Mouse (Mus musculus) heart, embryonic 15.5 days (tissue): Measurements from ENCODE around the gene Abcc12. TPM values are rescaled to one million over a fixed set of nuclear protein-coding genes. Genes with fewer than 3 reads are reported as not detected.

ENCODE experiments used
- ATAC-seq: fragments of 200-750 bp; cut with Nextera tagmentation; replicated peaks from 2 replicates; pipeline ENCODE4 v1.8.0; 2017; ENCODE audit warnings: low read depth, moderate TSS enrichment; ENCODE audit not compliant: insufficient number of reproducible peaks, insufficient read depth, low FRiP score
- H3K27ac ChIP-seq: fragments of 300-500 bp; sonication (generic); 2 replicates; pipeline ENCODE4 v1.5.1; 2015; ENCODE audit warnings: mild to moderate bottlenecking, inconsistent platforms
- H3K27me3 ChIP-seq: fragments of 300-500 bp; sonication (generic); 2 replicates; pipeline ENCODE4 v1.6.1; 2015; ENCODE audit warnings: inconsistent platforms
- H3K36me3 ChIP-seq: fragments of 300-500 bp; sonication (generic); 2 replicates; pipeline ENCODE4 v1.6.1; 2015; ENCODE audit warnings: mild to moderate bottlenecking, inconsistent platforms
- H3K4me1 ChIP-seq: fragments of 300-500 bp; sonication (generic); replicated peaks from 2 replicates; pipeline ENCODE4 v1.6.1; 2015; ENCODE audit warnings: inconsistent platforms
- H3K4me2 ChIP-seq: fragments of 300-500 bp; sonication (generic); 2 replicates; pipeline ENCODE4 v1.6.1; 2015; ENCODE audit warnings: inconsistent platforms, mild to moderate bottlenecking, moderate library complexity
- H3K4me3 ChIP-seq: fragments of 300-500 bp; sonication (generic); 2 replicates; pipeline ENCODE4 v1.5.1; 2015; ENCODE audit warnings: mild to moderate bottlenecking, inconsistent platforms
- H3K9ac ChIP-seq: fragments of 300-500 bp; sonication (generic); 2 replicates; pipeline ENCODE4 v1.6.1; 2015; ENCODE audit warnings: mild to moderate bottlenecking, inconsistent platforms
- H3K9me3 ChIP-seq: fragments of 300-500 bp; sonication (generic); replicated peaks from 2 replicates; pipeline ENCODE4 v1.6.1; 2016; ENCODE audit warnings: inconsistent platforms
- WGBS: fragments of 180-500 bp; shearing (Covaris S2); methylation state at CpG from one replicate; pipeline ENCODE4 v1.1.7; 2015; ENCODE audit warnings: mixed read lengths; 5-methylcytosine and 5-hydroxymethylcytosine counted together
- polyA plus RNA-seq: library from polyadenylated mRNA; unstranded; fragments of >200 nt; fragmentation: Nextera tagmentation; extraction: Ambion mirVana; gene quantifications from 2 replicates; pipeline ENCODE4 v1.2.1, GENCODE M21; 2015

The Abcc12 gene
- polyA plus RNA-seq: 0.04 TPM in 2 replicates

DNA sequence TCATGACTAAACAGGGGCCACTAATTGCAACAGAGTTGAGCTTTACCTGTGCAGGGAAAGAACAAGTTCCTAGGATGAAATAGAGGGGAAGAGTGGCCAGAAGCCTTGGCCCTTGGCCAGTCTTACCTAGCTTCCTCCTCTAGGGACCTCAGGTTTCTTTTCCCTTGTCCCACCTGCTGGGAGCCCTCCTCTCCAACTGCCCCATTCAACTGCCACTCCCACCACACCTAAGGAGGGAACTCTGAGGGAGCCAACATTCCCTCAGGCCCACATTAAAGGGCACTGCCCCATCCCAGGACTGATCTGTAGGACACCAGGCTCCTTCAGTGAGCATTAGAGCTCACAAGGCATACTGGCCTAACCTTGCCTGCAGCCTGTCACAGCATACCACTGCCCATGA lies at the start of gene Abcc12:
Abcc12 (minus strand) TSS at position 229 of the 400 bp plus-strand sequence.
- ATAC-seq: no peak
- no peak within 1 kb of the TSS for H3K27ac ChIP-seq
- no peaks in the 10 kb centered on the region for H3K27me3 ChIP-seq
- no peak within 1 kb of the TSS for H3K9ac ChIP-seq
- H3K9me3 ChIP-seq: no peaks in the 10 kb centered on the region
- no peak within 1 kb of the TSS for H3K4me2 ChIP-seq
- H3K36me3 ChIP-seq: no peaks in the 10 kb centered on the region
- H3K4me3 ChIP-seq: no peak within 1 kb of the TSS
- H3K4me1 ChIP-seq: peaks cover 7% of the 10 kb centered on the region

DNA sequence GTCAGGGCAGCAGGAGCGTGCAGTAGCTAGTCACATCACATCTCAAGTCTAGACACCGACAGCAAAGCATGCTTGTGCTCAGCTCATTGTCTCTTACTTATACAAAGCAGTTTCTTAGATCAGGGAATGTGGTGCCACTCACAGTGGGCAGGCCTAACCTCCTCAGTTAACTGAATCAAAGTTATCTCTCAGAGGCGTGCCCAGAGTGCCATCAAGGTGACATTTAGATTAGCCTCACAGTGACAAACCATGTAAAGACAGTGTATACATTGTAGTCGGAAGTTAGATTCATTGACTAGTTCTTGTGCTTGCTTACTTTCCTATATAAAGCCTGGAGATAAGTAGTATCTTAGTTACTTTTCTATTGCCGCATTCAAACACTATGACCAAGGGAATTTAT lies 49.7 kb upstream of the Abcc12 start:
- no peak overlapping the region for H3K27ac ChIP-seq
- peaks cover 11% of the 10 kb centered on the region; the same call in 1 of the 2 replicates for H3K36me3 ChIP-seq
- WGBS: 56% methylated on average over 5 of the region's 5 CpGs

DNA sequence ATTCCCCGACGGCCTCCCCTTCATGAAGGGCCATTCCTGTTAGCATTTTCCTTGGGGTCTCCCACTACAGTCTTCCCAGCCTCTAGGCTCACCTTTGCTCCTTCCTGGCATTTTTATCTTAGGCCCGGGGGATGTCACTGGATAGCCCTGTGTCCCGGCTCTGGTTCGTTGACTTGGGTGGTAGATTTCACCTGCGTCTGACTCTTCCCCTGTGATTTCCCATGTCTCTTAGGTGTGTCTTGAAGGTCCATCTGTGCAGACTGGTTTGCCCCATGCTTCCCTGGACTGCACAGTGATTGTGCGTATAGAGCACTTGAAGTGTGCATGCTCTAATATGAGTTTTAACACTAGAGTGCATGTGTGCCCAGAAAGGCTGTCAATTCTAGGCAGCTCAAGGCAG lies 44.4 kb upstream of the Abcc12 start:
- H3K9me3 ChIP-seq: no peaks in the 10 kb centered on the region
- H3K4me2 ChIP-seq: peak overlapping the region; percentile 82
- H3K27ac ChIP-seq: no peak overlapping the region
- peak overlapping the region; percentile 76 for H3K9ac ChIP-seq
- 32% methylated on average over 7 of the region's 7 CpGs for WGBS
- peaks cover 14% of the 10 kb centered on the region for H3K4me1 ChIP-seq
- peak overlapping the region; percentile 96 for H3K4me3 ChIP-seq
- H3K36me3 ChIP-seq: no peaks in the 10 kb centered on the region
- H3K27me3 ChIP-seq: no peaks in the 10 kb centered on the region
- ATAC-seq: no peak

More for the DNA sequence above, 49.7 kb upstream of the Abcc12 start:
- ATAC-seq: no peak
- Histone ChIP-seq H3K9me3 (no peaks in the 10 kb centered on the region), H3K4me1 (peaks cover 20% of the 10 kb centered on the region), H3K4me2 (no peak overlapping the region), H3K4me3 (no peak overlapping the region), H3K9ac (no peak overlapping the region), H3K27me3 (no peaks in the 10 kb centered on the region)

DNA sequence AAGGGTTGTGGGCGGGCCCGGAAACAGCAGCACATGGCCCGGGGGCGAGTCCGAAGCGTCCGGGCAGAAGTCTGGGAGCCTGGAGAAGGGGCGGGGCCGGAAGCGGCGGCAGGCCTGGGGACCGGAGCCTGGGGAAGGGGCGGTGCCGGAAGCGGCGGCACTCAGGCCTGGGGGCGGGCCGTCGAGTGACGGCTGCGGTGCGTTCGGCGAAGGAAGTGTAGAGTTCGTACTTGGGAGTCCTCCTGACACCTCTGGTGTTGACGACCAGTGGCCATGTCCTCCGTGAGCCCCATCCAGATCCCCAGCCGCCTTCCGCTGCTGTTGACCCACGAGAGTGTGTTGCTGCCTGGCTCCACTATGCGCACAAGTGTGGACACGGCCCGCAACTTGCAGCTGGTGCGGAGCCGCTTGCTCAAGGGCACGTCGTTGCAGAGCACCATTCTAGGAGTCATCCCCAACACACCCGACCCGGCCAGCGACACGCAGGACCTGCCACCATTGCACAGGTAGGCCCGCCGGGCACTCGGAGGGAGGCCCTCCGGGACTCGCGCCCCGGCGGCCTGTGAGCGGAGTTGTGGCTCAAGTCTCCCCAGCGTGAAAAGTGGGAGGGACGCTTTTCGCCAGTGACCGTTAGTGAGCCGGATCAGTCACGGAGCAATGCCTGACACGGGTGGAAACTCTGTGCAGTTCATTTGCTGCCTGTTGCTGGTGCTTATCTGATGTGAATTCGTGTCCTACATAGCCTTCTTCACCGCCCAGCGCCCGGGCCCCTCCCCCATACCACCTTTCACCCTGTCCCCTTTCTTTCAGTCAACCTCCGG lies 43.6 kb upstream of the Abcc12 start, which contains the start of gene Lonp2:
Lonp2 (plus strand) TSS at position 133 of the 821 bp plus-strand sequence.
- under 1% methylated on average over 62 of the region's 62 CpGs for WGBS
- Histone ChIP-seq H3K9ac (peak within 1 kb of the TSS; percentile 76), H3K4me3 (peak within 1 kb of the TSS; percentile 96), H3K4me1 (peaks cover 14% of the 10 kb centered on the region), H3K27me3 (no peaks in the 10 kb centered on the region), H3K27ac (peak within 1 kb of the TSS; percentile 89), H3K4me2 (peak within 1 kb of the TSS; percentile 82), H3K9me3 (no peaks in the 10 kb centered on the region), H3K36me3 (no peaks in the 10 kb centered on the region)
- ATAC-seq: peak; percentile 98

DNA sequence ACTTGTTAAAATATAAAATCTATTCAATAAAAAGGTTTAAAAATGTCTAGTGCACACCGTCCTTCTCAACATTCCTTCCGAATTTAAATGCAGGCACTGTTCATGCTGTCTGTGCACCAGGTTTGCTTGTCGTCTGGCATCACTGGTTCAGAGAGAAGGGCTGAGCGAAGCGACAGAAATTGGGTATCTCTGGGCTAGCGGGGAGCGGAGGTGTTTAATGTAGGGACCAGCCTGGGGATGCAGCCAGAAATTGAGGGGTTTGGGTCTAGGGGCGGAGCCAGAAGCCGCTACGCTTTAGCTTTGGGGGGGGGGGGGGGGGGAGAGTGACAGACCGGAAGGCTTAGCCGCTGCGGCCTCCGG lies 43.0 kb upstream of the Abcc12 start:
- no peaks in the 10 kb centered on the region for H3K36me3 ChIP-seq
- H3K27ac ChIP-seq: peak overlapping the region; percentile 89
- ATAC-seq: no peak
- 2% methylated on average over 12 of the region's 14 CpGs for WGBS
- no peaks in the 10 kb centered on the region for H3K27me3 ChIP-seq
- peak overlapping the region; percentile 96 for H3K4me3 ChIP-seq
- H3K9ac ChIP-seq: peak overlapping the region; percentile 64
- peaks cover 14% of the 10 kb centered on the region for H3K4me1 ChIP-seq
- H3K9me3 ChIP-seq: no peaks in the 10 kb centered on the region
- peak overlapping the region; percentile 82 for H3K4me2 ChIP-seq

DNA sequence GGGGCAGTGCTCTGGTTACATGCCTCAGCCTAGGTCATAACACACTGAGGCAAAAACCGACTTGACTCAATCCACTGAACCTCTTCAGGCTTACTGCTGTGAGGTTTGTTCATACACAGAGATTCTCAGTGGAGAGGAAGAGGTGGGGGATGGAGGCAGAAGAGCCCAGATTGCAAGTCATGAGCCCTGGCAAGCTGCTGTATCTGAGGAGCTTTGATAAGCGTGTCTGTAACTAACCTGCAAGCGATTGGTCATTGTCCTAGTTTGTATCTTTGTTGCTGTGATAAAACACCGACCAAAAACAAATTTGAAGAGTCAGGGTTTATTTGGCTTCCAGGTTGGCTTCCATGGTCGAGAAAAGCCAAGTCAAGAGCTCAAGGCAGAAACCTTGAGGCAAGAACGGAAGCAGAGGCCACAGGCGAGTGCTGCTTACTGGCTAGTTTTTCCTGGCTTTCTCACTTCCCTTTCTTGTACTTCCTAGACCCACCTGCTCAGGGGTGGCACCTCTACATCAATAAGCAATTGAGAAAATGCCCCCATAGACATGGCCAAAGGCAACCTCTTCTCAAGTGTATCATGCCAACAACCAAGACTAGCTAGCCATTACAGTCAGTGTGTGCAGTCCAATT lies 37.4 kb upstream of the Abcc12 start:
- no peaks in the 10 kb centered on the region for H3K27me3 ChIP-seq
- no peak overlapping the region for H3K27ac ChIP-seq
- no peak overlapping the region for H3K4me2 ChIP-seq
- no peak for ATAC-seq
- H3K4me3 ChIP-seq: no peak overlapping the region
- H3K9ac ChIP-seq: no peak overlapping the region
- 61% methylated on average over 7 of the region's 7 CpGs for WGBS
- H3K9me3 ChIP-seq: no peaks in the 10 kb centered on the region
- no peaks in the 10 kb centered on the region for H3K36me3 ChIP-seq
- no peaks in the 10 kb centered on the region for H3K4me1 ChIP-seq

DNA sequence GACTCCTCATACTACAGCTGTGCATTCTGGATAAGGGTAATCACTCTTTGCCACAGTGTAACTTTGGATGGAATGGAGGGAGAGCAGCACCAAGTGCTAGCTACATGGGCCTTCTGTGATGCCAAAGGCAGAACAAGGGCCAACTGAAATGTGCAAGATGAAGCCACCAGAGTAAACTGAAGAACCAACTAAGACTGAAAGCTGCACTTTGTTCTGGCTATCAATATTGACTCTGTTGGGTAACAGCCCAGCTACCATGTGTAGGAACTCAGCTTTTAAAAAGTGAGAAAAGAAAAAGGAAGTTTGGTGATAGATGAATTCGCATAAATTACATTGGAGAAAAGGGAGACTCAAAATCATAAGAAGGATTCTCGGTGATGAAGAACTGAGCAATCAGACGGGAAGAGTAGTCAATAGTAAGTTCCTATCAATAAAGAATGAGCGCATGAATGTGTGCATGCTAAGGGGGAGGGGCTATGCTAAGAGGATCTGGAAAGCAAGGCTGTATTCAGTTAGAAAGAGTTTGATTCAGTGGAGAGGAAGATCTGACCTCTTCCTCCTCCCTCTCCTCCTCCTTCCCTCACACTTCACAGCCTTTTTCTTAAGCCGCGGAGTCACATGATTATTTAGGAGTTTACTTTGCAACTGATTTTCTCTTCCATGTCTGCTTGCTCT lies 34.7 kb upstream of the Abcc12 start:
- H3K27me3 ChIP-seq: no peaks in the 10 kb centered on the region
- no peak overlapping the region for H3K4me3 ChIP-seq
- H3K4me1 ChIP-seq: no peaks in the 10 kb centered on the region
- no peaks in the 10 kb centered on the region for H3K9me3 ChIP-seq
- no peak overlapping the region for H3K27ac ChIP-seq
- 81% methylated on average over 6 of the region's 6 CpGs for WGBS
- H3K4me2 ChIP-seq: no peak overlapping the region
- no peaks in the 10 kb centered on the region for H3K36me3 ChIP-seq
- H3K9ac ChIP-seq: no peak overlapping the region
- ATAC-seq: no peak

DNA sequence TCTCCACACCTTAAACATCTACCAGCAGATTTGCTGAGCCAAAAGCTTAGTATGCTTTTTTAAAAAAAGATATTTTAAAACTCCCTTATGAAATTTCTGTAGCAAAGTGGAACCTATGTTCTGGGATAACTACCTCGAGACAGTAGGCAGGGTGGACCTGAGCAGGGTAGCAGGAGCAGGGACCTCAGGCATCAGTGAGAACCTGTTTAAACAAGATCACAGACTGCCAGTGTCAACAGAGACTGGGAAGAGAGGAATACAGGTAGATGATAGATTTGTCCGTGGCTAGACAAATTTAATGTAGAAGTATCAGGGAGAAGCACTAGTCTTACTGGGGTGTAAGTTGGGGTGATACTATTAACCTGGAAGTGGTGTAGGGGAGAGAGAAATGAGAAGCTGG lies 33.3 kb upstream of the Abcc12 start:
- Histone ChIP-seq H3K9me3 (no peaks in the 10 kb centered on the region), H3K4me1 (no peaks in the 10 kb centered on the region), H3K9ac (no peak overlapping the region), H3K4me3 (no peak overlapping the region), H3K27me3 (no peaks in the 10 kb centered on the region), H3K27ac (no peak overlapping the region), H3K36me3 (no peaks in the 10 kb centered on the region), H3K4me2 (no peak overlapping the region)
- 69% methylated on average over 2 of the region's 2 CpGs for WGBS
- ATAC-seq: no peak

DNA sequence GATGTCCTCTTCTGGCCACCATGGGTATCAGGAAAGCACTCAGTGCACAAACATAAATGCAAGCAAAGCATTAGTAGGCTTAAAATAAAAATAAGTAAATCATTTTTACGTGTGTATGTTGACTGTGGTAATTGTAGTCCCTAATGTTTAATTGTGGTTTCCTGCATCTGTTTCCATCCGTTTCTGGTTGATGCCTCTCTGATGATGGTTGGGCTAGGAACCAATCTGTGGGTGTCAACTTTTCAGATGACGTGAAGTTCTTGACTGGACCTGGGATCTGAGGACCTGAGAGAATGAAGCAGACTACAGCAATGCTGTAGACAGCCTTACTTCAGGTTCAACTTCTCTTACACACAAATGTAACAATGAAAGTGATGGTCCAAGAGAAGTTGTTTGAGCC lies 24.2 kb upstream of the Abcc12 start:
- Histone ChIP-seq H3K4me3 (no peak overlapping the region), H3K4me2 (no peak overlapping the region), H3K9me3 (no peaks in the 10 kb centered on the region), H3K9ac (no peak overlapping the region), H3K36me3 (no peaks in the 10 kb centered on the region), H3K27ac (no peak overlapping the region), H3K27me3 (no peaks in the 10 kb centered on the region), H3K4me1 (no peaks in the 10 kb centered on the region)
- 73% methylated on average over 3 of the region's 3 CpGs for WGBS
- no peak for ATAC-seq

DNA sequence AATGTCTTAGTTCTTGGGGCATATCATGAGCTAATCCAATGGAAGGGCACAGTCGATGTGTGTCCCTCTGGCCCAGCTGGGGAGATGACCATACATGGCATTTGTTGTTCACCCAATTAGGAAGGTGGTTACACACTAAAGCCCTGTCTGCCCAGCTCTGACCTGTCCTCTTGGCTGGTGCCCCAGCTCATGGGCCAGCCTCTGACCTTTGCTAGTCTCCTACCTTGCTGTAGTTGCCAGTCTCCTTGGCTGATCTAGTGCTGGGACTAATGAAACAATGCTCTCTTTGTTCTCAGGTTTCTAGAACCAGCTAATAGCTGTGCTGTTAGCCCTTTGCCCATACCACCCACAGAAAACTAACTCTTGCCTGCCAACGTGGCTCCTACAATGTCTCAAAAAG lies 22.7 kb upstream of the Abcc12 start:
- H3K9ac ChIP-seq: no peak overlapping the region
- H3K27me3 ChIP-seq: no peaks in the 10 kb centered on the region
- no peak for ATAC-seq
- H3K9me3 ChIP-seq: no peaks in the 10 kb centered on the region
- H3K27ac ChIP-seq: no peak overlapping the region
- no peak overlapping the region for H3K4me3 ChIP-seq
- H3K4me2 ChIP-seq: no peak overlapping the region
- WGBS: 62% methylated on average over 2 of the region's 2 CpGs
- no peaks in the 10 kb centered on the region for H3K36me3 ChIP-seq
- no peaks in the 10 kb centered on the region for H3K4me1 ChIP-seq

DNA sequence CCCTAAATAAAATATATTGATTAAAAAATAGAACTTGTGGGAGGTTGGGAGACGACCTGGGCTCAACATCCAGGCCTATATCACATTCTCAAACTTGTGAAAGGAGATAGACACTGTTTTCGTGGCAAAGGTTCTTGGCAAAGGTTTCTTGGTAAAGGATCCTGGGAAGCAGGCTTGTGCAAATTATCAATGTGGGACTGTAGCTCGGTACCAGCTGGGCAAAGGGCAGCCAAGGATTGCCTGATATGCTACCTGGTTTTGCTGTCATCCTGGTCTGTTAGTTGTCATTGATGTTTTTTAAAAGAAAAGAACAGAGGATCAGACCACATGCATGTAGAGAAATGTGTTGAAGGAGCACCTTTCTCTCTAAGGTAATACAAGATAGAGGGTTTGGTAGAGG lies 19.8 kb upstream of the Abcc12 start:
- no peak for ATAC-seq
- H3K4me3 ChIP-seq: no peak overlapping the region
- no peak overlapping the region for H3K4me2 ChIP-seq
- no peaks in the 10 kb centered on the region for H3K9me3 ChIP-seq
- H3K27me3 ChIP-seq: no peaks in the 10 kb centered on the region
- no peak overlapping the region for H3K9ac ChIP-seq
- H3K27ac ChIP-seq: no peak overlapping the region
- no peaks in the 10 kb centered on the region for H3K4me1 ChIP-seq
- 56% methylated on average over 3 of the region's 3 CpGs for WGBS
- H3K36me3 ChIP-seq: no peaks in the 10 kb centered on the region
